Mouse (Mus musculus): ENCODE measurements around the gene Nrn1. TPM values are rescaled to one million over a fixed set of nuclear protein-coding genes. Genes with fewer than 3 reads are reported as not detected.
A peak's percentile ranks its signal among the peaks of the same experiment; 100 is the strongest.

The Nrn1 gene
- 76.0 and 78.5 TPM in 2 replicates for polyA plus RNA-seq (2015; fragmentation: Nextera tagmentation; extraction: Ambion mirVana)

DNA sequence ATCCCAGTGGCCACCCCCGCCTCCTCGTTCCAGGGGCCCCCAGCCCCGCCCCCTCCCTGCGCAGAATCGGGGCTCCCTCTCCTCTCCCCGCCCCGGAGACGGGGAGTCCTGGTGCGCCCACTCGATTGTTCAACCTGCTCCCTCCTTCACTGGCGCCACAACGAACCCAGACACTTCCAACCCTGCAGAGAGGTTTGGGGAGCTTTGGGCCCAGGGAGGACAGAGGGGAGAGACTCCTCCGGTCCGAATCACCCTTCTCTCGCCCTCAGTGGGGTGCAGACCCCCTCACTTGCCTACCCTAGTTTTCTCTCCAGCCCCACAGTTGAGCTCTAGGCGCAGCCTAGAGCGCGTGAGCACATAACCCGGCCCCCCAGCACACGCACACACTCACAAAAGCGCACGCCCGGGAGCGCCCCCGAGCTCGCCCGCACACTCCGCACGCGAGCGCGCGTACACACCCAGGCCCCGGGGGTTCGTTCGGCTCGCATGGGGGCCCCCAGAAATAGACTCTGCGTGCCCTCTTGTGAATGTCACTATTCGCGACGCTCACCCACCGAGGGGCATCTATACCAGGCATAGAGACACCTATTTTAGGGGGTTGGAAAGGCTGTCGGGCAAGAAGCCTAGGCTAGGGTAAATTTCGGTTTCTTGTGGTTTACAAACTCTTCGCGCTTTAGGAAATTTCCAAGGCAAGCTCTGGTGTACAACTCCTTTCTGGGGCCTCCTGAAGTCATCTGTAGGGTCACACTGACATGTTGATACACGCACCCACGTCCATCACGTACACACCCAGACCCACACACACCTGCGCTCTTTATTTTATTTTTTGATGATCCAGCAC is at the start of gene Nrn1:
Gene Nrn1, minus strand, starts transcription at position 401 of the 841 bp plus-strand sequence.
- H3K9ac ChIP-seq: peak within 1 kb of the TSS; percentile 64
- H3K27ac ChIP-seq (replicated peaks): peak within 1 kb of the TSS; percentile 95
- peaks cover 21% of the 10 kb centered on the region for H3K4me1 ChIP-seq (replicated peaks)
- ATAC-seq (ENCODE audit: low FRiP score, low read depth): peak; percentile 37
- H3K36me3 ChIP-seq: no peaks in the 10 kb centered on the region
- H3K4me2 ChIP-seq: peak within 1 kb of the TSS; percentile 72
- peaks cover 25% of the 10 kb centered on the region for H3K27me3 ChIP-seq
- under 1% methylated on average over 50 of the region's 50 CpGs for WGBS
- H3K9me3 ChIP-seq: no peaks in the 10 kb centered on the region
- H3K4me3 ChIP-seq: peak within 1 kb of the TSS; percentile 46

GRCm38 (mm10) chr13:36779626-36780025 is 44.7 kb upstream of the Nrn1 start:
- WGBS: 69% methylated on average over 5 of the region's 5 CpGs
- Histone ChIP-seq H3K9me3 (no peaks in the 10 kb centered on the region), H3K4me3 (no peak overlapping the region), H3K4me2 (no peak overlapping the region), H3K27me3 (no peaks in the 10 kb centered on the region), H3K27ac (replicated peaks) (no peak overlapping the region), H3K36me3 (no peaks in the 10 kb centered on the region), H3K4me1 (replicated peaks) (no peaks in the 10 kb centered on the region), H3K9ac (no peak overlapping the region)
- ATAC-seq (ENCODE audit: low FRiP score, low read depth): no peak

DNA sequence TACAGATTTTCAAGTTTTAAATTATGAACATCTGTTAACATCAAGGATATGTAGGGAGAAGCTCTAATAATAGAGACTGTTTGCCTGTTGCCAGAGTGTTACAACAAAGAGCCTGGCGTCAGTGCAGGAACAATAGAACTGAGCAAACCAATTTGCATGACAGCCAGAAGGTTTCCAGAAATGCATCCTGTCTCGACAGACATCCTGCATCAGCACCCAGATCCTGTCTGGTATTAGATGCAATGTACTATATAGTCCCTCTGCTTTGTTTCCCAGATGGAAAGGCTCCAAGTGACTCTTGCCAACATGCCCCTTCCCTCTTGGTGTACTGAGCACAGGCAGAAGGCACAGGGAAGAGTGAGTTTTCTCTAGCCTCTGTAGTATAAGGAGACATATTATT is 31.9 kb upstream of the Nrn1 start:
- H3K36me3 ChIP-seq: no peaks in the 10 kb centered on the region
- no peaks in the 10 kb centered on the region for H3K4me1 ChIP-seq (replicated peaks)
- H3K9me3 ChIP-seq: no peaks in the 10 kb centered on the region
- no peak overlapping the region for H3K9ac ChIP-seq
- no peak overlapping the region for H3K4me2 ChIP-seq
- no peaks in the 10 kb centered on the region for H3K27me3 ChIP-seq
- 20% methylated on average over 2 of the region's 2 CpGs for WGBS
- H3K27ac ChIP-seq (replicated peaks): no peak overlapping the region
- no peak for ATAC-seq (ENCODE audit: low FRiP score, low read depth)
- no peak overlapping the region for H3K4me3 ChIP-seq

- no peak overlapping the region for H3K4me2 ChIP-seq
- no peak overlapping the region for H3K4me3 ChIP-seq
- ATAC-seq (ENCODE audit: low FRiP score, low read depth): peak; percentile 56; the same call in 1 of the 2 replicates
- H3K36me3 ChIP-seq: no peaks in the 10 kb centered on the region
- H3K9ac ChIP-seq: no peak overlapping the region
- no peaks in the 10 kb centered on the region for H3K9me3 ChIP-seq
- WGBS: 39% methylated on average over 3 of the region's 3 CpGs
- H3K4me1 ChIP-seq (replicated peaks): 0 out of 2 replicates have a peak, but pooled peaks cover 3% of the 10 kb centered on the region
- no peaks in the 10 kb centered on the region for H3K27me3 ChIP-seq
- no peak overlapping the region for H3K27ac ChIP-seq (replicated peaks)
These were observed 16.9 kb upstream of the Nrn1 start for GRCm38 (mm10) chr13:36751861-36752260.

DNA sequence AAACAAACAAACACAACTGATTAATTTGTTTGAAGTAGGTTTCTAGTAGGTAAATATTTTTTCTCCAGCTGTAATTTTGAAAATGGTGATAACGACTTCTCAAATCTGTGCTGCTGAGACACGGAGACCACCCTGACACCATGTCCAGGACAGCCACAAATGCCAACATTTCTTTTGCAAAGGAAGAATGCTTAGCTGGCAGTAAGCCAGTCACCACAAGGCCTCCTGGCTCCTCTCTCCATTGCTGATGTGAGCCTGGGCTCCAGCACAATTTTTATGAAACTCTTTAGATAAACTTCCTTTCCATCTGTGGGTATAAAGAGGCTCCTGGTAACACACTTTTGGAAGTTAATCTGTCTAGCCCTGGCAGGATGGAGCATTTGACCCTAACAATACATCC is 15.1 kb upstream of the Nrn1 start:
- Histone ChIP-seq H3K4me1 (replicated peaks) (0 out of 2 replicates have a peak, but pooled peaks cover 3% of the 10 kb centered on the region), H3K4me2 (no peak overlapping the region), H3K4me3 (no peak overlapping the region), H3K27ac (replicated peaks) (no peak overlapping the region), H3K9ac (no peak overlapping the region), H3K36me3 (no peaks in the 10 kb centered on the region), H3K27me3 (no peaks in the 10 kb centered on the region), H3K9me3 (no peaks in the 10 kb centered on the region)
- WGBS: 62% methylated on average over 2 of the region's 2 CpGs
- no peak for ATAC-seq (ENCODE audit: low FRiP score, low read depth)

DNA sequence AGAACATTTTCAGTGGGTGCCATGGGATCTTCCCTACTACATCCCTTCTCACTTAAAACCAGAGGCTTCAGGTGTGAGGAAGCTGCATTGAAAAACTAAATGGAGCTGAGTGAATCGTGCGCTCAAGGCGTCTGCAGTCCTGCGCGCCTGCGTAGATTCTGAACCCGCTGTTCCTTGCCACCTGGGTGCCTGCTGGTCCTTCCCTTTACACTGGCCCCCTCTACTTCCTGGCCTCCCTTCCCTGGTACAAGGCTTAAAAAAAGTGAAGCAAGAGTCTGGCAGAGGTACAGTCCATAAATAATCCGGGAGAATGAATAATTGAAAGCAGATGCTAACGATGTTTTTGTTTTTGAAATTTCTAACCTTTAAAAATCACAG is 1.7 kb upstream of the Nrn1 start:
- no peaks in the 10 kb centered on the region for H3K9me3 ChIP-seq
- H3K4me3 ChIP-seq: peak overlapping the region; percentile 46
- peak overlapping the region; percentile 72 for H3K4me2 ChIP-seq
- no peaks in the 10 kb centered on the region for H3K36me3 ChIP-seq
- peak overlapping the region; percentile 95 for H3K27ac ChIP-seq (replicated peaks)
- WGBS: 7% methylated on average over 9 of the region's 9 CpGs
- peaks cover 21% of the 10 kb centered on the region for H3K4me1 ChIP-seq (replicated peaks)
- peak; percentile 28 for ATAC-seq (ENCODE audit: low FRiP score, low read depth)
- peak overlapping the region; percentile 37 for H3K9ac ChIP-seq
- H3K27me3 ChIP-seq: peaks cover 22% of the 10 kb centered on the region

GRCm38 (mm10) chr13:36735901-36736618 is 1.1 kb upstream of the Nrn1 start:
- H3K4me2 ChIP-seq: peak overlapping the region; percentile 72
- H3K9me3 ChIP-seq: no peaks in the 10 kb centered on the region
- H3K4me3 ChIP-seq: peak overlapping the region; percentile 46
- peak overlapping the region; percentile 54 for H3K9ac ChIP-seq
- peaks cover 22% of the 10 kb centered on the region for H3K27me3 ChIP-seq
- H3K27ac ChIP-seq (replicated peaks): peak overlapping the region; percentile 95
- under 1% methylated on average over 39 of the region's 39 CpGs for WGBS
- peak; percentile 93 for ATAC-seq (ENCODE audit: low FRiP score, low read depth)
- H3K36me3 ChIP-seq: no peaks in the 10 kb centered on the region
- peaks cover 21% of the 10 kb centered on the region for H3K4me1 ChIP-seq (replicated peaks)

DNA sequence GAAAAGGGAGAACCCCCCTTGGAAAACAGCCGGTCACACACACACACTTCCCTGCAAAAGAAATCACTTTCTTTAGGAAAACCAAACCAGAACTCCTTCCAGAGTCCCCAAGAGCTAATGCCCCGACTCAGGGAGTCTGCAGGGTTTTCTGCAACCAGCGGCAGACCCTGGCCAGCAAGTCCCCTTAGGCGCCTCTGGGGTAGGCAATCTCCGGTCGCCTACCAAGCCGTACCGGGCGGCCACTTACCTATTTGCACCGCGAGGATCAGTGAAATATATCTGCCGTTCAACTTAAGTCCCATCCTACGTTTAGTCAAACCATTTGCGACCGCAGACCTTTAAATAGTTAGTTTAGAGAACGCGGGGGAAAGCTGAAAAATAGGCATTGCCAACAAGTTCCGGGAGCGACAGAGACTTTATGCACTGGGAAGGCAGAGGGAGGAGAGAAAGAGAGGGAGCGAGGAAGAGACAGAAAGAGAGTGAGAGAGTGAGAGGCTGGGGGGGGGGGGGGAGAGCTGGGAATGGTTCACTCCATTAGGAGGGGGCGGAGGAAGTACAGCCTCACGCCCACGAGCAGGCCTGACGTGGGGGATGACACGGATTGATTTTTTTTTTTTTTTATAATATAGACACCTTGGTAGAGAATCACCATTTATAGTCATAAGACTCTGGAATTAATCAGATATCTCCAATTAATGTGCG is 791 bp downstream of the Nrn1 start:
- peak overlapping the region; percentile 64 for H3K9ac ChIP-seq
- no peaks in the 10 kb centered on the region for H3K36me3 ChIP-seq
- H3K27ac ChIP-seq (replicated peaks): peak overlapping the region; percentile 95
- H3K4me2 ChIP-seq: peak overlapping the region; percentile 72
- peak; percentile 10 for ATAC-seq (ENCODE audit: low FRiP score, low read depth)
- peak overlapping the region; percentile 46 for H3K4me3 ChIP-seq
- WGBS: under 1% methylated on average over 26 of the region's 26 CpGs
- H3K27me3 ChIP-seq: peaks cover 32% of the 10 kb centered on the region
- no peaks in the 10 kb centered on the region for H3K9me3 ChIP-seq
- peaks cover 21% of the 10 kb centered on the region for H3K4me1 ChIP-seq (replicated peaks)

- Histone ChIP-seq H3K9me3 (no peaks in the 10 kb centered on the region), H3K27me3 (peaks cover 36% of the 10 kb centered on the region), H3K4me3 (peak overlapping the region; percentile 46), H3K27ac (replicated peaks) (peak overlapping the region; percentile 95), H3K4me1 (replicated peaks) (peaks cover 21% of the 10 kb centered on the region), H3K36me3 (no peaks in the 10 kb centered on the region), H3K4me2 (peak overlapping the region; percentile 72), H3K9ac (peak overlapping the region; percentile 64)
- ATAC-seq (ENCODE audit: low FRiP score, low read depth): no peak
- under 1% methylated on average over 10 of the region's 10 CpGs for WGBS
These were observed 1.4 kb downstream of the Nrn1 start for GRCm38 (mm10) chr13:36733566-36733965.

DNA sequence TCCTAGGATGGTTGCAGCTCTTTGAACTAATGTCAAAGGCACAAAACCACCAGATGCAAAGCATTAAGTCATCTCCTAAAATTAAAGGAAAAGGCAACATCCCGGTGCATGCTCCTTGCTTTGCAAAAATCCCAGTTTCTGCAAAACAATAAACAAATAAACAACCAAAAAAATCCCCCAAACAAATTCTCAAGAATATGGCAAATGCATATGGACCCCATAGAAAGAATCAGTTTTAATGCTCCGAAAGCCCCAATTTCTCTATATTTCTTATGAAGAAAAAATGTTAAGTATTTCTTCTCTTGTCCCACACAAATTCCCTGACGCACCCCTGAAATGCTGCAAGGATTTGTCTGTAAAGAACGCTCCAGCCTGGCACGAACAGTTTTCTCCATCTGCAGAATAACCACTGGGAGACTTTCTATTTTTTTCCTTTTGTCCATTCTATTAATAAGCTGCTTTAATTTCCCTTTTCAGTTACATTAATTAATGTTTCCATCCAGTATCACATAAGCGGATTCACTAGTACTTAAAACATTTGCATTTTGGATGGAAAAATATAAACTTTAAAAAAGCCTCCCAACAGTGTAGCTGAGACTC is 1.9 kb downstream of the Nrn1 start:
- Histone ChIP-seq H3K4me1 (replicated peaks) (peaks cover 21% of the 10 kb centered on the region), H3K36me3 (no peaks in the 10 kb centered on the region), H3K4me2 (peak overlapping the region; percentile 72), H3K9ac (peak overlapping the region; percentile 64), H3K4me3 (peak overlapping the region; percentile 46), H3K9me3 (no peaks in the 10 kb centered on the region), H3K27me3 (peaks cover 39% of the 10 kb centered on the region), H3K27ac (replicated peaks) (peak overlapping the region; percentile 95)
- ATAC-seq (ENCODE audit: low FRiP score, low read depth): no peak
- WGBS: 6% methylated on average over 6 of the region's 6 CpGs

DNA sequence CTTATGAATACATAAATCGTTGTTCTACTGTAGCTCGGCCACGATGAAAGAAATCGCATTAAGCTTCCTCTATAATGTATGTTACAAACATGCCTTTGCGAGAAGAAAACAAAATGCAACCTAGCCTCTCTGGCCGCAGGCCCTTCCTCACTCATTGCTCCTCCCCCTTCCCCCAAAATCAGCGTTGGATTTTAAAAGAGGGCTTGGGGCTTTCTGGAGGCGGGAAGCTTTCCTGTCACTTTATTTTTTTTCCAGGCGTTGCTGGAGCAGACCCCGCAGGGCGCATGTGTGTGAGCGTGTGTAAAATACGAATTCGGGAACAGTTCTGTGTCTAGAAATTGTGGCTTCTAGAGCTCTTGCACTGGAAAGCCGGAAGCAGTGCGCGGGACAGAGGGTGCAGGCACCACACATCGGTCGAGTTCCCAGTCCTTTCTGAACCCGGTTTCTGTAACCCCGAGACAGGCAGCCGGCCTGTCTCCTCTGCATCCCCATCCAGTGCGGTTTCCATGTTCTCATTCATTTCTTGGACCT is 2.9 kb downstream of the Nrn1 start:
- WGBS: under 1% methylated on average over 23 of the region's 23 CpGs
- H3K27me3 ChIP-seq: peaks cover 31% of the 10 kb centered on the region

More for the DNA sequence above, 2.9 kb downstream of the Nrn1 start:
- no peak for ATAC-seq (ENCODE audit: low FRiP score, low read depth)
- peak overlapping the region; percentile 64 for H3K9ac ChIP-seq
- H3K9me3 ChIP-seq: no peaks in the 10 kb centered on the region
- peak overlapping the region; percentile 72 for H3K4me2 ChIP-seq
- H3K27ac ChIP-seq (replicated peaks): peak overlapping the region; percentile 95
- peak overlapping the region; percentile 46 for H3K4me3 ChIP-seq
- H3K36me3 ChIP-seq: no peaks in the 10 kb centered on the region
- H3K4me1 ChIP-seq (replicated peaks): peaks cover 22% of the 10 kb centered on the region

Data from hindbrain, embryonic 15.5 days (tissue).